Mouse (Mus musculus) neural tube, embryonic 11.5 days (tissue): Measurements from ENCODE around the gene Astn1. TPM values are rescaled to one million over a fixed set of nuclear protein-coding genes. Genes with fewer than 3 reads are reported as not detected.

Experiments used
- ATAC-seq: fragments of 200-750 bp; cut with Nextera tagmentation; 2 replicates; pipeline ENCODE4 v1.8.0; 2017; ENCODE audit warnings: moderate number of reproducible peaks, mild to moderate bottlenecking, moderate TSS enrichment, moderate library complexity; ENCODE audit not compliant: insufficient read depth, low FRiP score, low TSS enrichment
- DNase-seq: peaks from one replicate; pipeline ENCODE4 v3.0.0-alpha.2; 2015; ENCODE audit warnings: low spot score
- H3K27ac ChIP-seq: fragments of 300-500 bp; sonication (generic); 2 replicates; pipeline ENCODE4 v1.5.1; 2014; ENCODE audit warnings: low read depth, mild to moderate bottlenecking, low read length
- H3K27me3 ChIP-seq: fragments of 300-500 bp; sonication (generic); 2 replicates; pipeline ENCODE4 v1.6.1; 2014; ENCODE audit warnings: mild to moderate bottlenecking, low read length, mixed read lengths; ENCODE audit not compliant: control insufficient read depth, insufficient read depth
- H3K36me3 ChIP-seq: fragments of 300-500 bp; sonication (generic); 2 replicates; pipeline ENCODE4 v1.6.1; 2014; ENCODE audit warnings: mild to moderate bottlenecking, low read length, moderate library complexity, mixed read lengths; ENCODE audit not compliant: control insufficient read depth, insufficient read depth
- H3K4me1 ChIP-seq: fragments of 300-500 bp; sonication (generic); 2 replicates; pipeline ENCODE4 v1.6.1; 2014; ENCODE audit warnings: low read length, mixed read lengths; ENCODE audit not compliant: control insufficient read depth, insufficient read depth
- H3K4me2 ChIP-seq: fragments of 300-500 bp; sonication (generic); 2 replicates; pipeline ENCODE4 v1.6.1; 2014; ENCODE audit warnings: low read depth, mild to moderate bottlenecking, moderate library complexity
- H3K4me3 ChIP-seq: fragments of 300-500 bp; sonication (generic); 2 replicates; pipeline ENCODE4 v1.5.1; 2014; ENCODE audit warnings: low read depth, low read length
- H3K9ac ChIP-seq: fragments of 300-500 bp; sonication (generic); 2 replicates; pipeline ENCODE4 v1.6.1; 2014; ENCODE audit warnings: mild to moderate bottlenecking, low read length
- H3K9me3 ChIP-seq: fragments of 300-500 bp; sonication (generic); 2 replicates; pipeline ENCODE4 v1.6.1; 2016; ENCODE audit warnings: low read length; ENCODE audit not compliant: control insufficient read depth
- WGBS: fragments of 180-500 bp; shearing (Covaris S2); extraction: QIAGEN DNeasy Blood & Tissue Kit; methylation state at CpG from one replicate; pipeline ENCODE4 v1.1.7; 2014; 5-methylcytosine and 5-hydroxymethylcytosine counted together
- polyA plus RNA-seq: library from polyadenylated mRNA; unstranded; fragments of >200 nt; fragmentation: Nextera tagmentation; extraction: Ambion mirVana; gene quantifications from 2 replicates; pipeline ENCODE4 v1.2.1, GENCODE M21; 2014

Gene Astn1
- polyA plus RNA-seq, 1 experiment from 2014 or later: 15.8 TPM

- ATAC-seq (no peak), DNase-seq (no peak)
- 66% methylated on average over 4 of the region's 4 CpGs for WGBS
- Histone ChIP-seq H3K4me3 (no peak overlapping the region), H3K4me2 (no peak overlapping the region), H3K4me1 (no peaks in the 10 kb centered on the region), H3K36me3 (no peaks in the 10 kb centered on the region), H3K27ac (no peak overlapping the region), H3K9ac (no peak overlapping the region), H3K27me3 (no peaks in the 10 kb centered on the region), H3K9me3 (no peaks in the 10 kb centered on the region)
Measured at GRCm38 (mm10) chr1:158516558-158516957, 154.5 kb downstream of the Astn1 start.

- Histone ChIP-seq H3K27ac (no peak overlapping the region), H3K4me1 (0 out of 2 replicates have a peak, but pooled peaks cover 3% of the 10 kb centered on the region)
- 58% methylated on average over 3 of the region's 3 CpGs for WGBS
Measured at GRCm38 (mm10) chr1:158536195-158536594, 174.1 kb downstream of the Astn1 start.

GRCm38 (mm10) chr1:158536867-158537266 is 174.8 kb downstream of the Astn1 start:
- DNase-seq: peak; percentile 17
- no peaks in the 10 kb centered on the region for H3K9me3 ChIP-seq
- no peak overlapping the region for H3K27ac ChIP-seq
- H3K4me3 ChIP-seq: no peak overlapping the region
- H3K27me3 ChIP-seq: no peaks in the 10 kb centered on the region
- 17% methylated on average over 1 of the region's 1 CpGs for WGBS
- peak; percentile 38; the same call in 1 of the 2 replicates for ATAC-seq
- no peaks in the 10 kb centered on the region for H3K36me3 ChIP-seq
- no peak overlapping the region for H3K9ac ChIP-seq
- H3K4me2 ChIP-seq: no peak overlapping the region
- H3K4me1 ChIP-seq: 0 out of 2 replicates have a peak, but pooled peaks cover 3% of the 10 kb centered on the region

More at GRCm38 (mm10) chr1:158536195-158536594, 174.1 kb downstream of the Astn1 start:
- no peak for ATAC-seq
- DNase-seq: no peak
- H3K9ac ChIP-seq: no peak overlapping the region
- no peaks in the 10 kb centered on the region for H3K27me3 ChIP-seq
- H3K9me3 ChIP-seq: no peaks in the 10 kb centered on the region
- no peak overlapping the region for H3K4me3 ChIP-seq
- no peaks in the 10 kb centered on the region for H3K36me3 ChIP-seq
- H3K4me2 ChIP-seq: no peak overlapping the region

GRCm38 (mm10) chr1:158545095-158545494 is 183.0 kb downstream of the Astn1 start:
- peaks cover 5% of the 10 kb centered on the region; the same call in 1 of the 2 replicates for H3K4me1 ChIP-seq
- no peaks in the 10 kb centered on the region for H3K27me3 ChIP-seq
- no peak overlapping the region for H3K4me3 ChIP-seq
- no peaks in the 10 kb centered on the region for H3K9me3 ChIP-seq
- DNase-seq (no peak), ATAC-seq (no peak)
- H3K36me3 ChIP-seq: no peaks in the 10 kb centered on the region
- 78% methylated on average over 4 of the region's 4 CpGs for WGBS
- H3K27ac ChIP-seq: no peak overlapping the region
- H3K4me2 ChIP-seq: no peak overlapping the region
- H3K9ac ChIP-seq: no peak overlapping the region

GRCm38 (mm10) chr1:158546513-158546912 is 184.4 kb downstream of the Astn1 start:
- H3K27me3 ChIP-seq: no peaks in the 10 kb centered on the region
- DNase-seq (no peak), ATAC-seq (no peak)
- H3K4me1 ChIP-seq: peaks cover 5% of the 10 kb centered on the region; the same call in 1 of the 2 replicates
- H3K9ac ChIP-seq: no peak overlapping the region
- no peak overlapping the region for H3K27ac ChIP-seq
- H3K4me2 ChIP-seq: no peak overlapping the region
- no peaks in the 10 kb centered on the region for H3K9me3 ChIP-seq
- no peaks in the 10 kb centered on the region for H3K36me3 ChIP-seq
- no peak overlapping the region for H3K4me3 ChIP-seq
- WGBS: 61% methylated on average over 4 of the region's 4 CpGs

GRCm38 (mm10) chr1:158547592-158548211 is 185.6 kb downstream of the Astn1 start:
- DNase-seq: no peak
- no peaks in the 10 kb centered on the region for H3K9me3 ChIP-seq
- no peak overlapping the region for H3K9ac ChIP-seq
- no peak overlapping the region for H3K4me2 ChIP-seq
- peaks cover 7% of the 10 kb centered on the region for H3K4me1 ChIP-seq
- H3K27me3 ChIP-seq: no peaks in the 10 kb centered on the region
- no peak overlapping the region for H3K27ac ChIP-seq
- ATAC-seq: no peak
- no peaks in the 10 kb centered on the region for H3K36me3 ChIP-seq
- H3K4me3 ChIP-seq: no peak overlapping the region
- 38% methylated on average over 3 of the region's 3 CpGs for WGBS

- H3K9me3 ChIP-seq: no peaks in the 10 kb centered on the region
- WGBS: 87% methylated on average over 8 of the region's 8 CpGs
- ATAC-seq (no peak), DNase-seq (no peak)
- peaks cover 7% of the 10 kb centered on the region for H3K4me1 ChIP-seq
- H3K36me3 ChIP-seq: no peaks in the 10 kb centered on the region
- no peak overlapping the region for H3K4me2 ChIP-seq
- no peak overlapping the region for H3K27ac ChIP-seq
- no peak overlapping the region for H3K9ac ChIP-seq
- no peaks in the 10 kb centered on the region for H3K27me3 ChIP-seq
- no peak overlapping the region for H3K4me3 ChIP-seq
Measured at GRCm38 (mm10) chr1:158548319-158548718, 186.2 kb downstream of the Astn1 start.

GRCm38 (mm10) chr1:158549616-158550015 is 187.5 kb downstream of the Astn1 start:
- H3K4me3 ChIP-seq: no peak overlapping the region
- no peak overlapping the region for H3K9ac ChIP-seq
- H3K27ac ChIP-seq: no peak overlapping the region
- peaks cover 13% of the 10 kb centered on the region for H3K4me1 ChIP-seq
- ATAC-seq (no peak), DNase-seq (no peak)
- no peaks in the 10 kb centered on the region for H3K36me3 ChIP-seq
- 95% methylated on average over 2 of the region's 2 CpGs for WGBS
- no peaks in the 10 kb centered on the region for H3K9me3 ChIP-seq
- H3K27me3 ChIP-seq: no peaks in the 10 kb centered on the region
- no peak overlapping the region for H3K4me2 ChIP-seq

GRCm38 (mm10) chr1:158551951-158552350 is 189.9 kb downstream of the Astn1 start:
- H3K4me1 ChIP-seq: peaks cover 8% of the 10 kb centered on the region; the same call in 1 of the 2 replicates
- 38% methylated on average over 6 of the region's 6 CpGs for WGBS

More at GRCm38 (mm10) chr1:158551951-158552350, 189.9 kb downstream of the Astn1 start:
- DNase-seq: no peak
- H3K27ac ChIP-seq: no peak overlapping the region
- no peaks in the 10 kb centered on the region for H3K27me3 ChIP-seq
- no peak overlapping the region; the same call in 1 of the 2 replicates for H3K9ac ChIP-seq
- H3K4me2 ChIP-seq: no peak overlapping the region
- no peaks in the 10 kb centered on the region for H3K9me3 ChIP-seq
- H3K36me3 ChIP-seq: no peaks in the 10 kb centered on the region
- H3K4me3 ChIP-seq: no peak overlapping the region
- ATAC-seq: 0 out of 2 replicates have a peak, but pooled peaks have one; percentile 35
